Comparison of ENCODE assay signal across 8 mouse cellular contexts in the genomic region with DNA sequence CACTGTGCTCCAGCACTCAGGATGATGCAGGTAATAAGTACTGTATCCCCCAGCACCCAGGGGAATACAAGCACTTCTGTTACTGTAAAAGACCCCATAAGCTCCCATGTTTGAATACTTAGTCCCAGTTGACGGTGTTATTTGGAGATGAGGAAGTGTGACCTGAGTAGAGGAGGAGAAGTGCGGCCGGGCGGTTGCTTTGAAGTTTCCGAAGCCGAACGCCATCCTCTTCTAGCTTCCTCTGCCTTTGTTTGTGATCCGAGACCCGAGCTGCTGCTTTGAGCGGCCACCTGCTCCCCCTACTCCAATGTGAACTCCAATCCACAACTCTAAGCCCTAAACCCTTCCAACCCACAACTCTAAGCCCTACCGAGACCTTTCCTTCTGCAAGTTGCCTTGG.
A peak's percentile ranks its signal among the peaks of the same experiment; 100 is the strongest.
DNase-seq lines count a peak whose midpoint lies in the region; ATAC-seq lines count a peak whose summit lies in the region.

No protein-coding gene starts in this region.

- H3K36me3 ChIP-seq in kidney, embryonic 14.5 days (ENCODE audit: control insufficient read depth, insufficient read depth, low read length), result no peaks in the 10 kb centered on the region
- H3K36me3 ChIP-seq in embryonic facial prominence, embryonic 12.5 days, result no peaks in the 10 kb centered on the region
- H3K36me3 ChIP-seq in intestine, embryonic 15.5 days, result no peaks in the 10 kb centered on the region
- H3K36me3 ChIP-seq in splenic B cell, adult 2 months (ENCODE audit: control insufficient read depth, insufficient read depth, low read length, poor library complexity, severe bottlenecking), result no peaks in the 10 kb centered on the region

- 1% methylated on average over 11 of the region's 11 CpGs for WGBS in kidney, embryonic 14.5 days
- WGBS in embryonic facial prominence, embryonic 12.5 days, result under 1% methylated on average over 11 of the region's 11 CpGs
- WGBS in intestine, embryonic 15.5 days, result 12% methylated on average over 11 of the region's 11 CpGs

- H3K4me2 ChIP-seq in kidney, embryonic 14.5 days (replicated peaks; ENCODE audit: low read depth, low read length), result peak overlapping the region; percentile 62
- peak overlapping the region; percentile 55 for H3K4me2 ChIP-seq in embryonic facial prominence, embryonic 12.5 days (replicated peaks)
- H3K4me2 ChIP-seq in intestine, embryonic 15.5 days (replicated peaks), result peak overlapping the region; percentile 60

- H3K9ac ChIP-seq in kidney, embryonic 14.5 days (ENCODE audit: low read depth, low read length), result no peak overlapping the region
- no peak overlapping the region; the same call in 1 of the 2 replicates for H3K9ac ChIP-seq in embryonic facial prominence, embryonic 12.5 days
- no peak overlapping the region for H3K9ac ChIP-seq in intestine, embryonic 15.5 days

- peaks cover 25% of the 10 kb centered on the region for H3K4me1 ChIP-seq in kidney, embryonic 14.5 days (ENCODE audit: control insufficient read depth, insufficient read depth, low read length)
- peaks cover 38% of the 10 kb centered on the region for H3K4me1 ChIP-seq in embryonic facial prominence, embryonic 12.5 days
- H3K4me1 ChIP-seq in intestine, embryonic 15.5 days (replicated peaks), result peaks cover 17% of the 10 kb centered on the region

- DNase-seq in kidney, adult 18-20 months, result no peak
- DNase-seq in splenic B cell, adult 2 months (ENCODE audit: low read depth, low spot score), result peak; percentile 10
- no peak for DNase-seq in urinary bladder, adult 2 months (ENCODE audit: low spot score)
- DNase-seq in spleen, postnatal 10 days (ENCODE audit: low spot score in 2 of 2), result no peak
- no peak for DNase-seq in cerebellum, postnatal 10 days

- H3K9me3 ChIP-seq in kidney, embryonic 14.5 days (ENCODE audit: control insufficient read depth, low read length), result no peaks in the 10 kb centered on the region
- no peaks in the 10 kb centered on the region for H3K9me3 ChIP-seq in embryonic facial prominence, embryonic 12.5 days
- H3K9me3 ChIP-seq in intestine, embryonic 15.5 days, result no peaks in the 10 kb centered on the region

- 0 out of 2 replicates have a peak, but pooled peaks cover 3% of the 10 kb centered on the region for H3K27me3 ChIP-seq in kidney, embryonic 14.5 days (ENCODE audit: control insufficient read depth, insufficient read depth, low read length)
- H3K27me3 ChIP-seq in embryonic facial prominence, embryonic 12.5 days, result peaks cover 12% of the 10 kb centered on the region; the same call in 1 of the 2 replicates
- 0 out of 2 replicates have a peak, but pooled peaks cover 3% of the 10 kb centered on the region for H3K27me3 ChIP-seq in intestine, embryonic 15.5 days (replicated peaks)
- H3K27me3 ChIP-seq in splenic B cell, adult 2 months (ENCODE audit: control insufficient read depth, insufficient read depth, low read length, poor library complexity, severe bottlenecking), result no peaks in the 10 kb centered on the region; the same call in 1 of the 2 replicates

- no peak overlapping the region for H3K27ac ChIP-seq in kidney, embryonic 14.5 days (ENCODE audit: low read depth, low read length)
- no peak overlapping the region for H3K27ac ChIP-seq in embryonic facial prominence, embryonic 12.5 days
- H3K27ac ChIP-seq in intestine, embryonic 15.5 days, result no peak overlapping the region

- H3K4me3 ChIP-seq in kidney, embryonic 14.5 days (ENCODE audit: low read length), result peak overlapping the region; percentile 29
- peak overlapping the region; percentile 30; the same call in 1 of the 2 replicates for H3K4me3 ChIP-seq in embryonic facial prominence, embryonic 12.5 days
- H3K4me3 ChIP-seq in intestine, embryonic 15.5 days (replicated peaks), result no peak overlapping the region

- no peak for ATAC-seq in kidney, embryonic 14.5 days (ENCODE audit: low FRiP score, low TSS enrichment)
- ATAC-seq in embryonic facial prominence, embryonic 12.5 days (ENCODE audit: insufficient number of reproducible peaks, insufficient read depth, low FRiP score, low TSS enrichment), result no peak
- no peak for ATAC-seq in intestine, embryonic 15.5 days
